Mouse (Mus musculus): ENCODE measurements at regions not wholly inside any gene's neighbourhood (a gene's known extent, or its start where the extent isn't known, plus 50 kb on each side); places are given as distances from the start of the nearest gene placed in this dataset.

GRCm38 (mm10) chr7:51300238-51300637 lies 210.6 kb upstream of the Ano5 start:
- no peak for DNase-seq

- no peak for DNase-seq
Observed at GRCm38 (mm10) chr7:51307757-51308156, 203.1 kb upstream of the Ano5 start.

GRCm38 (mm10) chr7:51310191-51310590 lies 200.6 kb upstream of the Ano5 start:
- no peak for DNase-seq

GRCm38 (mm10) chr7:51339841-51340540 lies 170.8 kb upstream of the Ano5 start:
- no peak for DNase-seq

- DNase-seq: no peak
Observed at GRCm38 (mm10) chr7:51347521-51347920, 163.3 kb upstream of the Ano5 start.

GRCm38 (mm10) chr7:51360134-51360533 lies 150.7 kb upstream of the Ano5 start:
- no peak for DNase-seq

- no peak for DNase-seq
Observed at GRCm38 (mm10) chr7:51377584-51377983, 133.2 kb upstream of the Ano5 start.

Measured in cerebellum, adult 11-12 months (tissue).